Mouse (Mus musculus) cortical plate, adult 2 months (tissue): Measurements from ENCODE around the gene Sprr4. TPM values are rescaled to one million over a fixed set of nuclear protein-coding genes. Genes with fewer than 3 reads are reported as not detected.
"Not testable (repeated sequence)": the region's sequence is repeated elsewhere in the genome, so short reads cannot be mapped to it uniquely, and the experiment has no call there.

Source experiments
- H3K27ac ChIP-seq: fragments of 200-500 bp; 2 replicates; pipeline ENCODE4 v1.5.1; 2012; ENCODE audit warnings: low read length, control low read depth, inconsistent platforms; ENCODE audit not compliant: insufficient read depth
- H3K4me1 ChIP-seq: fragments of 200-500 bp; 2 replicates; pipeline ENCODE4 v1.6.1; 2011; ENCODE audit warnings: low read length; ENCODE audit not compliant: control insufficient read depth, insufficient read depth
- H3K4me3 ChIP-seq: fragments of 200-500 bp; 2 replicates; pipeline ENCODE4 v1.5.1; 2011; ENCODE audit warnings: mild to moderate bottlenecking, low read length, control low read depth; ENCODE audit not compliant: insufficient read depth
- CTCF ChIP-seq: fragments of 200-500 bp; IDR thresholded peaks from 2 replicates; pipeline ENCODE4 v1.5.1; 2011; ENCODE audit warnings: mild to moderate bottlenecking, control low read depth, low read length; ENCODE audit not compliant: insufficient read depth; ENCODE audit errors: extremely low read depth
- POLR2A ChIP-seq: fragments of 200-500 bp; IDR thresholded peaks from 2 replicates; pipeline ENCODE4 v1.6.1; 2011; ENCODE audit warnings: mild to moderate bottlenecking, low read length, control low read depth; ENCODE audit not compliant: insufficient read depth; ENCODE audit errors: extremely low read depth
- polyA plus RNA-seq: library from polyadenylated mRNA; depleted of rRNA; stranded (reverse); fragments of >200 nt; gene quantifications from 2 replicates; pipeline ENCODE4 v1.2.3, GENCODE M21; 2012; rRNA removed

The Sprr4 gene
- not detected in 2 replicates for polyA plus RNA-seq

DNA sequence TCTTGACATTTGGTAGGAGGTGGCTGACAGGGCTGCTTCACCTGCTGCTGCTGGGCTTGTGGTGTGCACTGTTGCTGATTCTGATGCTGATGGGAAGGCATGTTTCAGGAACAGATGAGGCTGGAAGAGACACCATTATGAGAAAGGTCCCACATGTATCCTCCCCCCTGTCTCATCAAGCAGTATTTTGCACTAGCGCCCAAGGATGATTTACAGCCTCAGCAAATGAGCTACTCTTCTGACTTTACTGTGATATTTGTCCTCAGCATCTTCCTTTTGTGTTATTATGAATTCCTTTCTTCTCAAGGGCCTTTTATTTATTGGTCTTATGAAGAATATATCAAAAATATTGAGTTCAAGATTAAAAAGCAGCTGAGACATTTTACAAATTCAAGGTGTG, at the start of gene Sprr4:
Sprr4 (minus strand) TSS at position 101 of the 400 bp plus-strand sequence.
- Histone ChIP-seq H3K4me3 (no peak within 1 kb of the TSS), H3K4me1 (no peaks in the 10 kb centered on the region), H3K27ac (no peak within 1 kb of the TSS)
- TF ChIP-seq POLR2A = no peak
- TF ChIP-seq CTCF = no peak

DNA sequence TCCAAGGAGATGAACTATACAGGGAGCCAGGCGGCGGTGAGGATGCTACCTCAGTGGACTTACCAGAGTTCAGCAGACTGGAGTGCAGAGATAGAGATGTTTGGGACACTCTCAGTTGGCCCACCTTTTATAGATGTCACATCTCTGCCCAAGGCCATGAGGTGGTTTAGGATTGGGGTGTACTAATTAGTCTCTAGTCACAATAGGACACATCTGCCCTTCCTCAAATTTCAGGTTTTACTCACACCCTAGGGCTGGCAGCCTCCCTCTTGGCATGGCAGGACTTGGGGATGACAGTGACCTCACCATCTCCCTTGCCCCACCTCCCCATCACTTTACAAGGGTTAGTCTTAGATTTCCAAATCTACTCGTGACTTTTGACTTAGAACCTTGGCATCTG, 34.1 kb upstream of the Sprr4 start, which contains the start of gene 2310046K23Rik:
2310046K23Rik (minus strand) TSS at position 101 of the 400 bp plus-strand sequence.
- TF ChIP-seq POLR2A (no peak), CTCF (no peak)
- Histone ChIP-seq H3K4me3 (no peak within 1 kb of the TSS), H3K4me1 (no peaks in the 10 kb centered on the region), H3K27ac (no peak within 1 kb of the TSS)

DNA sequence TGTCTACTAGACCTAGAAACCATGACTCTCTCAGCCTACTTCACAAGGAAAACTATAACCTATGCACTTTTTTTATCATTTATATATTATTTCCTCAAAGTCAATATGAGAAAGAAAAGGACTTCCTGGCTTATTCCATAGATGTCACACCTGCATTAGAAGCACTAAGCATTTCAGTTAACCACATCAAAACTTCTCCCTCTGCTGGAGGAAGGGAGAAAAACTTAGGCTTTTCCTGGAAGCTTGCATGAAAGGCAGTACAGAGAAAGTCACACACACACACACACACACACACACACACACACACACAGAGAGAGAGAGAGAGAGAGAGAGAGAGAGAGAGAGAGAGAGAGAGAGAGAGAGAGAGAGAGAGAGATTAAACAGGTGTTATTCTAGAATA, 12.0 kb upstream of the Sprr4 start:
- H3K4me3 ChIP-seq = no peak overlapping the region
- TF ChIP-seq CTCF (peak; percentile 14; the same call in 1 of the 2 replicates), POLR2A (no peak)
- no peak overlapping the region for H3K27ac ChIP-seq
- H3K4me1 ChIP-seq = no peaks in the 10 kb centered on the region

DNA sequence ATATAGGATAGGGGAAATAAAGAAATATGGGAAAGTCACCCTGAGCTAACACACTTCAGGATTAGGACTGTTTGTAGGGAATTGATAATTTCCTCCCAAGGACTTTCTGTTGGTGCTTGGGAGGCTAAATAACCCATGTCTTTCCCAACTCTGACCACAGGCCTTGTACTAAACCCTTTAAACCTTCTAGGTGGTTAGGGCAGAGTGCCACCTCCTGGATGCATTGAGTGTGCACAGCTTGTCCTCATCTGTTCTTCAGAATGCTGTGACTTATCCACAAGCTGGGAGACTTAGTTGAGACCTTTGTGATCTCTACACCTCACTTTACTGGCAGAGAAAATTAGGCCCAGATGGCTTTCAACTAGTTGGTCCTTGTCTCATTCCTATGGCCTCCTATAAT, 10.5 kb upstream of the Sprr4 start:
- TF ChIP-seq POLR2A (no peak), CTCF (peak; percentile 58)
- Histone ChIP-seq H3K27ac (no peak overlapping the region), H3K4me3 (no peak overlapping the region), H3K4me1 (no peaks in the 10 kb centered on the region)

DNA sequence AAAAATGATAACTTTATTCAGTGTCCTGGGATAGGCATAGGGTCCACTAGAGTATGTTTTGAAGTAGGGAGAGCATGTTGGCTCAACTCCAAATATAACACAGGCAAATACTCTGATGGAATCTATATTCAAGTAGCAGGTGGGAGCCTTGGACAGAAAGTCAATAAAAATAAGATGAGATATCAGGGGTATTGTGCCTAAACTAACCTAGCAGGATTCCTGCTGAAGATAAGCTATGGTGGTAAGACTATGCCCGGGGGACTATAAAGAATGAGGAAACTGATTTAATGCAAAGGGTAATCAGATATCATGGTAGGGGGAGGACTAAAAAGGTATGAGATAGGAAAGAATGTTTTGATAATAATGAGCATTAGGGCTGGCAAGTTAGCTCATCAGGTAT, 7.9 kb upstream of the Sprr4 start:
- no peak overlapping the region for H3K4me3 ChIP-seq
- H3K27ac ChIP-seq = no peak overlapping the region
- no peaks in the 10 kb centered on the region for H3K4me1 ChIP-seq
- TF ChIP-seq POLR2A = no peak
- TF ChIP-seq CTCF = no peak

DNA sequence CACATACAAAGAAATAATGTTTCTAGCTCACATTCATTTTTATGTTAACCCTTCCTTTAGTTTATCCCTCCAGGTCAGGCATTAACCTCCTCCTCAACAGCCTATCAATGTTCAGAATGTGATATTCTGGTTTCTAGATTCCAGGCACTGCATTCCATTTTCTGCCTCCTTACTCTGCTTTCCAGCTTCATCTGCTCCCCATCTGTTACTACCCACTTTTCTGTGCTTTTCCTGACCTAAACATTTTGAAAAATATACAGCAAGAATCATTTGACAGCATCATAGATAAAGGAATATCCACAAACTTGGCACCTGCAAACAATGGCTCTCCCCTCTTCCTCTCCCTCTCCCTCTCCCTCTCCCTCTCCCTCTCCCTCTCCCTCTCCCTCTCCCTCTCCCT, 3.2 kb upstream of the Sprr4 start:
- Histone ChIP-seq H3K27ac (no peak overlapping the region), H3K4me1 (no peaks in the 10 kb centered on the region), H3K4me3 (no peak overlapping the region)
- TF ChIP-seq CTCF (no peak), POLR2A (no peak)

DNA sequence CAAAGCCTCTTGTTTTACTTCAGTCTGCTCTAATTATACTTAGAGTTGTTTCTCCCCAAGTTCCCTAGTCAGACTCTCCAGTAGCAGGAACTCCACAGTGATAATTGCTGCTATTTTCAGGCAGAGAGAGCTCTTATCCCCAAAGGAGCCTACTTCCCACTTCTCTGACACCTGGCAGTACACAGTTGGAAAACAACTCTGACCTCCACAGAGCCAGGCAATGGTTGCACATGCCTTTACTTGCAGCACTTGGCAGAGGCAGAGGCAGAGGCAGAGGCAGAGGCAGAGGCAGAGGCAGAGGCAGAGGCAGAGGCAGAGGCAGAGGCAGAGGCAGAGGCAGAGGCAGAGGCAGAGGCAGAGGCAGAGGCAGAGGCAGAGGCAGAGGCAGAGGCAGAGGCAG, 10.0 kb downstream of the Sprr4 start:
- not testable (repeated sequence) for H3K4me1 ChIP-seq, H3K27ac ChIP-seq, H3K4me3 ChIP-seq

DNA sequence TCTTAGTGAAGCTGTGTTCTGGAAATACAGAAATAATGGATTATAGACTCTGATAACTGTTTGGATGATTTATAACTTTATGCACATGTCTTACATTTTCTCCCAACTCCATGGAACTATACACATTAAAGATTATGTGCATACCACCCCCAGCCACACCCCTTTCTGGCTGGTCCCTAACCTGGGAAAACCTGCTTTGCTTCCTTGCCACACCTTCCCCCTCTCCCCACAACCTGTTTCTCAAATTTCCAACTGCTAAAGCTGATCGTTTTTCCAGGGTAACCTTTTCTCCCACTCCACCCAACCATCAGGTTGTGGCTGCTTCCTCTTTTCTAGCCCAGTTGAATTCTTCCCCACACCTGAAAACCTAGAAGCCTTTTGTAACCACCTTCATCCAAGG, 14.0 kb downstream of the Sprr4 start:
- H3K27ac ChIP-seq = no peak overlapping the region
- H3K4me1 ChIP-seq = no peaks in the 10 kb centered on the region
- no peak for TF ChIP-seq CTCF
- TF ChIP-seq POLR2A = no peak

DNA sequence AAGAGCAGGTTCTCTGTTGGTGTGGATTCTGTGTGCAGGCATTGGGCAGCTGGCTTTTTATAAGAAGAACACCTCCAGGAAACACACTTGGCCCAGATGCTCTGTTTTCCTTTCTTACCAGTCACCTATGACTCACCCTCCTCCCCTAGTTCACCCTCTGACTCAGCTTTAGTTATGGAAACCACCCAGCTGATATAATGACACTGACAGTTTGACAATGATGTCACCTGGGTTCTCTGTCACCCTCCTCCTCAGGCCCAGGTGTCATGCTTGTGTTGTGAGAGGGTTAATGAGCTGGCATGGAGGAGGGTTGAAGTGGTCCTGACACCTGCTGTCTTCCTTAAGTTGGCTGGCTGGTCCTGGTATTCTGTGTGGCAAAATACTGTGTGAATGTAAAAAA, 14.4 kb downstream of the Sprr4 start, which contains the start of gene Sprr1a:
Sprr1a (minus strand) TSS at position 33 of the 400 bp plus-strand sequence.
- Histone ChIP-seq H3K4me3 (no peak within 1 kb of the TSS), H3K27ac (no peak within 1 kb of the TSS), H3K4me1 (no peaks in the 10 kb centered on the region)
- TF ChIP-seq POLR2A (no peak), CTCF (no peak)

More for the DNA sequence above, 14.0 kb downstream of the Sprr4 start:
- no peak overlapping the region for H3K4me3 ChIP-seq

DNA sequence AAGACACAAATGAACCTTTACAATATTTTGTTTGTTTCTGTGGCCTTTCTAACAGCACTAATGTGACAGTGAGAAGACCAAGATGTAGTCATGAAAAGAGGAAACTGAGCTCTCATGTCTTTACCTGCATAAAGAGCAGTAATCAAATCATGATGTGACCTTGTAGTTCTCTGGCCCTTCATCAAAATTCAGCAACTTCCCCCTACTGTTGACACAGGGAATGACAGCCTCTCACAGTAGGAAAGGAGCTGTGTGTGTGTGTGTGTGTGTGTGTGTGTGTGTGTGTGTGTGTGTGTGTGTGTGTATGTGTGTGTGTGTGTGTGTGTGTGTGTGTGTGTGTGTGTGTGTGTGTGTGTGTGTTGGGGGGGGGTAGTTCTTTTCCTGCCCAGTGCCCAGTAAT, 19.0 kb downstream of the Sprr4 start:
- H3K27ac ChIP-seq, H3K4me1 ChIP-seq, H3K4me3 ChIP-seq: not testable (repeated sequence)

DNA sequence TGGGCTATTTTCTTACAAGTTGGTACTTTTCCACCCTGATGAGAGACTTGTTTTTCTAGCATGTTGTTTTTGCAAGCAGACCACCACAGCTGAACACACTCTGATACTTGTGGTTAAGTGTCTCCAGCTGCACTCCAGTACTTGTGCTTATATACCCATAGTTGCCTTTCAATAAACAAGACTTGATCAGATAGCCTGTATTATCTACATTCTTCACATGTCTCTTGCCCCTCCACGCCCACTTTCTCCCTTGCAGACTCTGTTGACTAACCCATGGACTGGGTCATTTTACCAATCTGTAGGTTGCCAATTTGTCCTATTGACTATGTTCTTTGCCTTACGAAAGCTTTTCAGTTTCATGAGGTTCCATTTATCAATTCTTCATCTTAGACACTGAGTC, 30.2 kb downstream of the Sprr4 start:
- Histone ChIP-seq H3K27ac (no peak overlapping the region), H3K4me3 (no peak overlapping the region), H3K4me1 (no peaks in the 10 kb centered on the region)
- TF ChIP-seq POLR2A = no peak
- no peak for TF ChIP-seq CTCF
